Mouse (Mus musculus) embryonic facial prominence, embryonic 14.5 days (tissue): ENCODE measurements at regions not wholly inside any gene's neighbourhood (a gene's known extent, or its start where the extent isn't known, plus 50 kb on each side); places are given as distances from the start of the nearest gene placed in this dataset.

Source experiments
- ATAC-seq: fragments of 200-750 bp; cut with Nextera tagmentation; 2 replicates; pipeline ENCODE4 v1.8.0; 2017; ENCODE audit warnings: low read depth, moderate number of reproducible peaks, moderate TSS enrichment
- DNase-seq: peaks from one replicate; pipeline ENCODE4 v3.0.0-alpha.2; 2015; ENCODE audit warnings: low spot score
- H3K27ac ChIP-seq: fragments of 300-500 bp; sonication (generic); replicated peaks from 2 replicates; pipeline ENCODE4 v1.5.1; 2014; ENCODE audit warnings: low read depth, mild to moderate bottlenecking, low read length, moderate library complexity
- H3K27me3 ChIP-seq: fragments of 300-500 bp; sonication (generic); replicated peaks from 2 replicates; pipeline ENCODE4 v1.6.1; 2014; ENCODE audit warnings: low read length; ENCODE audit not compliant: control insufficient read depth, insufficient read depth
- H3K36me3 ChIP-seq: fragments of 300-500 bp; sonication (generic); 2 replicates; pipeline ENCODE4 v1.6.1; 2014; ENCODE audit warnings: low read length, mixed read lengths; ENCODE audit not compliant: control insufficient read depth, insufficient read depth
- H3K4me1 ChIP-seq: fragments of 300-500 bp; sonication (generic); 2 replicates; pipeline ENCODE4 v1.6.1; 2014; ENCODE audit warnings: antibody characterized with exemption, low read length; ENCODE audit not compliant: control insufficient read depth, insufficient read depth
- H3K4me2 ChIP-seq: fragments of 300-500 bp; sonication (generic); 2 replicates; pipeline ENCODE4 v1.6.1; 2014; ENCODE audit warnings: low read depth, mild to moderate bottlenecking, low read length, moderate library complexity, mixed read lengths
- H3K4me3 ChIP-seq: fragments of 300-500 bp; sonication (generic); 2 replicates; pipeline ENCODE4 v1.5.1; 2014; ENCODE audit warnings: low read depth, mild to moderate bottlenecking, low read length
- H3K9ac ChIP-seq: fragments of 300-500 bp; sonication (generic); 2 replicates; pipeline ENCODE4 v1.6.1; 2014; ENCODE audit warnings: low read depth, mild to moderate bottlenecking, low read length, moderate library complexity, mixed read lengths
- H3K9me3 ChIP-seq: fragments of 300-500 bp; sonication (generic); 2 replicates; pipeline ENCODE4 v1.6.1; 2016; ENCODE audit warnings: low read length; ENCODE audit not compliant: control insufficient read depth
- WGBS: fragments of 180-500 bp; shearing (Covaris S2); extraction: QIAGEN DNeasy Blood & Tissue Kit; methylation state at CpG from one replicate; pipeline ENCODE4 v1.1.7; 2014; 5-methylcytosine and 5-hydroxymethylcytosine counted together

GRCm38 (mm10) chr3:147423895-147424575 is 571.9 kb downstream of the Ttll7 start:
- no peak for DNase-seq
- ATAC-seq, result peak; percentile 60; the same call in 1 of the 2 replicates
- no peaks in the 10 kb centered on the region for H3K36me3 ChIP-seq
- peaks cover 5% of the 10 kb centered on the region; the same call in 1 of the 2 replicates for H3K4me1 ChIP-seq
- H3K9ac ChIP-seq, result no peak overlapping the region
- H3K4me2 ChIP-seq, result no peak overlapping the region
- H3K9me3 ChIP-seq, result no peaks in the 10 kb centered on the region
- 37% methylated on average over 2 of the region's 2 CpGs for WGBS
- no peak overlapping the region for H3K4me3 ChIP-seq
- no peaks in the 10 kb centered on the region for H3K27me3 ChIP-seq
- no peak overlapping the region for H3K27ac ChIP-seq

GRCm38 (mm10) chr3:147428837-147429236 is 576.7 kb downstream of the Ttll7 start:
- Histone ChIP-seq H3K9me3 (no peaks in the 10 kb centered on the region), H3K4me2 (no peak overlapping the region), H3K27ac (no peak overlapping the region), H3K27me3 (no peaks in the 10 kb centered on the region), H3K9ac (no peak overlapping the region), H3K4me3 (no peak overlapping the region), H3K4me1 (peaks cover 5% of the 10 kb centered on the region; the same call in 1 of the 2 replicates), H3K36me3 (no peaks in the 10 kb centered on the region)
- 40% methylated on average over 10 of the region's 10 CpGs for WGBS
- DNase-seq (no peak), ATAC-seq (no peak)

DNA sequence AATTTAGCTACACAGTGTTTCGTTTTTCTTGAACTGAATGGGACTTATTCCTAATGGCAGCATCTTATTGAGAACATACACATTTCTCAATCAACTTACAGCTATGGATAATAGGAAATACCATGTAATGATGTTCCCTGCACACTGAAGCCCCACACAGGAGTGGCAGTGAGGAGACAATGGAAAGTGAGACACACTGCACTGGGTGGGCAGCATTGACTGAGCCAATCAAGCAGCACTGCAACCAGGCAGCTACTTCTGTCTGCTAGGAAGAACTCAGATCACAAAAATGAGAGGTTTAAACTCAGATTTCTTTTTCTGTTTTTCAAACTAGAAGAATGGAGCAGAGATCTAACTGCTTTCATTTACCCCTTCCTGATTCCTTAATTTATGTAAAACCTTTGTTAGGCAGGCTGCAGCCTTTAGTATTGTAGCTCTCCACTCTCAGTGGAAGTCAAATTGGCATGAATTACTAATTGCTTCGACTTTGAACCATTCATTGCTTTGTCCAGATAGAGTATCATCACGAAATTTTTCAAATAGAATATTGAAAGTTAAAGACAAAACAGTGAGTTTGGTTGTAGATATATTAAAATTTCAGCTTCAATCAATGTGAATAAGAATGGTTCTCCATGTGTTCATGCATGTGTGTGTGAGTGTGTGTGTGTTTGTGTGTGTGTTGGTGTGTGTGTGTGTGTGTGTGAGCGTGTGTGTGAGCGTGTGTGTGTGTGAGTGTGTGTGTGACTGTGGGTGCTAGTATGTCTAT is 590.9 kb downstream of the Ttll7 start:
- no peaks in the 10 kb centered on the region for H3K27me3 ChIP-seq
- no peak for DNase-seq
- H3K4me2 ChIP-seq, result no peak overlapping the region
- WGBS, result 64% methylated on average over 5 of the region's 5 CpGs
- H3K4me1 ChIP-seq, result peaks cover 14% of the 10 kb centered on the region; the same call in 1 of the 2 replicates
- H3K27ac ChIP-seq, result no peak overlapping the region
- no peak overlapping the region for H3K9ac ChIP-seq
- no peak for ATAC-seq
- no peaks in the 10 kb centered on the region for H3K9me3 ChIP-seq
- H3K36me3 ChIP-seq, result no peaks in the 10 kb centered on the region
- no peak overlapping the region for H3K4me3 ChIP-seq

DNA sequence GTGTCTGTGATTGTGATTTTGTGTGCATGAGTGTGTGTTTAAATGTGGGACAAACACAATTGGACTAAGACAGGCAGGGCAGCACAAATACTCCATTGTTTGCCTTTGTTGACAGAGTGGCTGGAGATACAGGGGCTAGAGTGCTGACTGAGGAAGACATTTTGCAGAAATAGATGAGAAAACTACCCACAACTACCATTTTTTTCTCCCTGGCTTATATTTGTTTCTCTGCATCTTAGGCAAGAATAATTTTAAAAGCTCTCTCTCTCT is 591.5 kb downstream of the Ttll7 start:
- ATAC-seq (no peak), DNase-seq (no peak)
- no peaks in the 10 kb centered on the region for H3K9me3 ChIP-seq
- no peak overlapping the region for H3K27ac ChIP-seq
- no peak overlapping the region for H3K9ac ChIP-seq
- H3K36me3 ChIP-seq, result no peaks in the 10 kb centered on the region
- H3K27me3 ChIP-seq, result no peaks in the 10 kb centered on the region
- no peak overlapping the region for H3K4me3 ChIP-seq
- peaks cover 14% of the 10 kb centered on the region; the same call in 1 of the 2 replicates for H3K4me1 ChIP-seq
- H3K4me2 ChIP-seq, result no peak overlapping the region

- DNase-seq (no peak), ATAC-seq (no peak)
- Histone ChIP-seq H3K36me3 (no peaks in the 10 kb centered on the region), H3K4me1 (peaks cover 14% of the 10 kb centered on the region; the same call in 1 of the 2 replicates), H3K4me2 (no peak overlapping the region), H3K9me3 (no peaks in the 10 kb centered on the region), H3K9ac (no peak overlapping the region), H3K27me3 (no peaks in the 10 kb centered on the region), H3K4me3 (no peak overlapping the region), H3K27ac (no peak overlapping the region)
- 78% methylated on average over 10 of the region's 10 CpGs for WGBS
Measured at GRCm38 (mm10) chr3:147444005-147444763, 592.0 kb downstream of the Ttll7 start.

DNA sequence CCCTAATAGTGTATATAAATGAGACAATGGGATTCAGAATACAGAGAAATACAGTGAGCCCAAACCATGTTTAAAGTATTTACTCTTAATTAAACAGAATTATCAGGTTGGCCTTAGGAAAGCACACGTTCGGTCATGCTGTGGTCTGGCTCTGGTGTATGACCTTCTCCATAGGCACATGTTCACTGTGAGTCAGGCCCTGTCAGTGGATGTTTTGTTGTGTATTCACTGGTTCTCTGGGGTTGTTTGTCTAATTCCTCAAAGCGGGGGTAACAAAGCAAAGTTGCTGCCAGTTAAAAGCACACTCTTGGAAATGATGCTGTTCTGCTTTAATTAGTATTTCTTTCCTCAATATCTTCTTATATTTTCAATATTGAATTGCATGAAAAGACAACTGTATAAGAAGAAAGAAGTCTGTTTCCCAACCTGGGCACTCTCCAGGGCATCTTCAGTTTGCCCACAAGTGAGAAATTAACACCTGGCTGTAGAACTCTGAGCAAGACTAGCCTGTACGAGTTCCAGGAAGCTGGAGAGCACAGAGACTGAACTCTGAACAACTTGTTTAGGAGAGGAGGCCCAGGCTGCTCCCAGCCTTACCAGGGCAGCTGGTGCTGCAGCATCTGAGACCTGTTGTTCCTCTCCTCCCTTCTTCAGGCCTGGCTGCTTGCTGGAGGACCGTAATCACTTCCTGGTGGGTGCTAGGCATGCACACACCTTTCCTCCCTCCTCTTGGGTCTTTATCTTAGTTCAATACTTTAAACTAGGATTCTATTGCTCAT is 593.1 kb downstream of the Ttll7 start:
- Histone ChIP-seq H3K27ac (0 out of 2 replicates have a peak overlapping the region, but pooled peaks have one; percentile 63), H3K4me1 (peaks cover 14% of the 10 kb centered on the region; the same call in 1 of the 2 replicates)

DNA sequence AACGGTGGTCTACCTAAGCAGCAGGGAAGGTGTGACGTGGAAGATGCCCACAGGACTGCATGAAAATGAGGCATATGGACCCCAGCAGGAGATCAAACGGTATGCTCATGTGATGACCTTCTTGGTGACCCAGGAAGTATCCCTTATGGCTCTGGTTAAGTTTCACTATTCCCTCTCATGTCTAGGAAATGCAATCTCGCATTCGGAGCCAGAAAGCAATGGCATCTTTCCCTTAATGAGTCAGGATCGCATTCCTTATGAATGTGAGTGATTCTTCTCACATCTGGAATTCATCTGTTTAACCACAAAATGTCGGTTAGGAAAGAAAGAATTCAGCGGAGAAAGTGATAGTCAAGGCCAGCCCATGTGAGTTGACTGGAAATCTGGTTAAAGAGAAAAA is 593.7 kb downstream of the Ttll7 start:
- H3K9me3 ChIP-seq, result no peaks in the 10 kb centered on the region
- ATAC-seq (peak; percentile 76), DNase-seq (peak; percentile 92)
- no peaks in the 10 kb centered on the region for H3K27me3 ChIP-seq
- 34% methylated on average over 8 of the region's 8 CpGs for WGBS
- no peaks in the 10 kb centered on the region for H3K36me3 ChIP-seq
- H3K4me3 ChIP-seq, result no peak overlapping the region
- peak overlapping the region; percentile 12; the same call in 1 of the 2 replicates for H3K4me2 ChIP-seq
- peaks cover 14% of the 10 kb centered on the region; the same call in 1 of the 2 replicates for H3K4me1 ChIP-seq
- H3K27ac ChIP-seq, result 0 out of 2 replicates have a peak overlapping the region, but pooled peaks have one; percentile 63
- no peak overlapping the region for H3K9ac ChIP-seq

More for the DNA sequence above, 593.1 kb downstream of the Ttll7 start:
- Histone ChIP-seq H3K4me3 (no peak overlapping the region), H3K27me3 (no peaks in the 10 kb centered on the region), H3K4me2 (no peak overlapping the region), H3K36me3 (no peaks in the 10 kb centered on the region), H3K9ac (no peak overlapping the region), H3K9me3 (no peaks in the 10 kb centered on the region)
- 0 out of 2 replicates have a peak, but pooled peaks have one; percentile 26 for ATAC-seq
- DNase-seq, result no peak
- 71% methylated on average over 5 of the region's 5 CpGs for WGBS

DNA sequence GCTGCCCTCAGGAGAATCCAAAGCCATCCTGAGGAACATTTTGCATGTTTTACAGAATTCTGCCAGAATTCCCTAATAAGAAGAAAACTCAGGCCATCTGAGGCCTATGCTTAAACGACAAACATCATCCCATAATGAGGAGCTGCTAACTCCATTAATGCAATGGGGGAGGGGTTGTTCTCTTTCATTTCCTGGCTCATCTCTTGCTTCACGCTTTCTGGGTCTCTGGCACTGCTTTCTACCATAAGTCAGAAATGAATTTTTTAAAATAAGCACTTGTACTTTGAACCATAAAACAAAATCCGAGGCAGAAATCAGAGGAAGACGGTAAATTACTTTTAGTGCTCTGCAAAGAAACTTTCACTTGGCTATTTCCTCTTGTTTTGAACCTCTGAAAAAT is 600.0 kb downstream of the Ttll7 start:
- Histone ChIP-seq H3K4me1 (no peaks in the 10 kb centered on the region), H3K4me2 (no peak overlapping the region), H3K36me3 (no peaks in the 10 kb centered on the region), H3K27ac (no peak overlapping the region), H3K4me3 (no peak overlapping the region), H3K27me3 (no peaks in the 10 kb centered on the region), H3K9me3 (no peaks in the 10 kb centered on the region), H3K9ac (no peak overlapping the region)
- 48% methylated on average over 4 of the region's 4 CpGs for WGBS
- DNase-seq (no peak), ATAC-seq (no peak)
